Mouse (Mus musculus) MEL-GATA-1-ER (cell line): ENCODE data around the gene Tmem184a.

Experiments used
- DNase-seq: peaks from one replicate; pipeline ENCODE4 v3.0.0-alpha.2; 2012; ENCODE audit warnings: low read depth; ENCODE audit errors: extremely low read depth

The Tmem184a gene

GRCm38 (mm10) chr5:139819538-139820181, at the start of gene Tmem184a:
TSS of gene Tmem184a (minus strand) at chr5:139819917.
- no peak for DNase-seq

DNA sequence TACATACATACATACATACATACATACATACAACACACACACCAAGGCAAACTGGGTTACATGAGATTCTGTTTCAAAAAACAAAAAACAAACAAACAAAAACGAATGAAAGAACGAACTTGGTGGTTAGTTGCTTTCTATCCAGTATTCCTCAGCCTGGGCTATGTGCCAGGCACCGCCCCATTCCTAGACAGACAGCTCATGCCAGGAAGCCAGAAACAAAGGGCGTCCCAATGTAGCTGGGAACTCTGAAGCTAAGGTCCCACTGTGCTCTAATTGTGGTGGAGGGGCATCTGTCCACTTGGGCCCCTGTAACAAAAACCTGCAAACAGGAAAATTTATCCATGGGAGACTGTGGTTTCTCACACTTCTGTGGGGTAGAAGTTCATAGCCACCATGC, 43.0 kb upstream of the Tmem184a start:
- no peak for DNase-seq

DNA sequence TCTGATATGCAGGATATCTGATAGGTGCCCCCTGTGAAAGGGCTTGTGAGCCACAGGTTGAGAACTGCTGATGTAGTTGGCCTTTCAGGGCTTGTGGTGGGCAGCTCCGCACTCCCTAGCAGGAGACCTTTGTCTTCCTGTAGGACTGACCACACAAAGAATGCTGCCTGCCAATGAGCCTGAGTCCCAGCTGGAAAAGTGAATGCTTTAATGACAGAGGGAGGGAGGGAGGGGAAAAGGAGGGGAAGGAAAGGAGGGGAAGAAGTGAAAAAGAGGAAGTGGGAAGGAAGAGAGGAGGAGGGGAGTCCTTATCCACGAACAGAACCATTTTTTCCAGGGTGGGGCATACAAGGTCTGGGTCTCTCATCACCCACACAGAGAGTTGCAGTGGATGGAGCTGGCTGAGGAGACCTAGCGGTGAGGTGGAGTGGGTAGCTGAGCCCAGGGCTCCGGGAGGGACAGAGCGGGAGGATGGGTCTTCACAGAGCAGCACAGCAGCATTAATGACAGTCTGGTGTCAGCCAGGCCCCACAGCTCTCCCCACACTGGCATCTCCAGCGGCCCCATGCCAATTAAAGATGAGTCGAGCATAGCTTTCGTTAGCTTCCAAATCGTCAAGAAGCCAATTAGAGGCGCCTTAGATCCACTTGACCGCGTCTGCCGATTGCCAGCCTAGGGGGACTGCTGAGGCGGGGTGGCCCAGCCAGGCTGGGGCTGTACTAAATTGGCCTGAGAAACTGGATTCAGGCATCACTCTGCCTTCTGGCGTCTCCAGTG, 40.8 kb upstream of the Tmem184a start:
- DNase-seq, result peak; percentile 14

DNA sequence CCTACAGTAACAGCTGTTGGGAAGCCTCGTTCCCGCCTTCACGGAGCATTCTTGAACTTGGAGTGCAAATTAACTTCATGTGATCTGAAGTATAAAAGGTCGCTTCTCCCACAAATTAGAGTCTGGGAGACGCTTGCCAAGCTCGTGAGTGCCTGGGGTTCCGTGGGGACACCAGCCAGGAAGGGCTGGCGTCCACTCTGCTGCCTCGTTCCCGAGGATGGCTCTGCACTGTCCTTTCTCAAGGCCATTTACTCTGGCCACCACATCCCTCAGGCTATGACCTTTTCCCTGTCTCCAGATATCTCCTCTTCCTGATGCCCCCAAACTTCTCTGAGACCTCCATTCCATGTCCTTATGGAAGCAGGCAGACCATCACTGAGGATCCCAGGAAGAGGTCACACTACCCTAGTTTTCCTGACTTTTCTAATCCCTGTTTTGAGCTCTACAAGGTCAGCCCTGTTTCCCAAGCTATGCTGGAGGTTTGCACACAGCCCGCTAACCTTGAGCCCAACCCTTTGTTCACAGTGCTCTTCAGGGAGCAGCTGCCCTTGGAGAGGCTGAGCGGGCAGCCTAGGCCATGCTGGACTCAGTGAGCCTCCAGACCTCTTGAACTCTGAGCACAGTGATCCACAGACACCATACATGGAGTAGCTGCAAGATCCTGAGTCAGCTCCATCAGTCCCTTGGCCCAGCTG, 30.1 kb upstream of the Tmem184a start:
- DNase-seq, result no peak

DNA sequence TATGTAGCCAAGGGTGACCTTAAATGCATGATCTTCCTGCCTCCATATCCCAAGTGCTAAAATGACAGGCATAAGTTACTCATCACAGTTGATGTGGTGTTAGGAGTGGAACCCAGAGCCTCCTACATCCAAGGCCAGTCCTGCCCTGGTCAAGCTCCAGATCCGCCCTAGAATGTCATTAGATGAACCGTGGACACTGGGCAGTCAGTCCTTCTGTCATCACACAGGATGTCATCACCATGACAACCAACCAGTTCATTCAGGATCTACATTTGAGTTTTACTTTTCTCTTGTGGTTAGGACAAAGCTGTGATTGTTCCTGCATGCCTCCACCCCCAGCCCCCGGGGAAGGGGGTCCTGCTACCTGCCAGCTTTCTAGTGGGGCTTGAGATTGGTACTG, 19.4 kb upstream of the Tmem184a start:
- DNase-seq, result no peak

GRCm38 (mm10) chr5:139838476-139838892, 18.8 kb upstream of the Tmem184a start:
- DNase-seq, result no peak

GRCm38 (mm10) chr5:139835706-139836105, 16.0 kb upstream of the Tmem184a start:
- DNase-seq, result no peak

DNA sequence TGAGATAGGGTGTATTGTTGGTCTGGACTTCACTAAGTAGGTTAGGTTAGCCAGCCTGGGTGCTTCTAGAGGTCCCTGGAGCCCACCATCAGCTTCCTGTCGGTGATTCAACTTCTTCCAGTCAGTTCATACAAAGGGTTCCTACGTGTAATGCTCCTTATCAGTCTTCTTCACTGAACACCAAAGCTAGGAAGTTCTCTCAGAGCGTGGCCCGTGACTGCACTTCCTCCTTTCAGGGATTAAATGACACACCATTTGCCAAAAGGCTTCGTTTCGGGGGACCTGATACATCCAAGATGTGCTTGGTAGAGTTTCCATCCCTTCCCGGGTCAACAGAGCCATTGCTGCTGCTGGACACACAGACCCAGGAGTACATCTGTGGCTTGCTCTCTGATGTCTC, 12.4 kb upstream of the Tmem184a start:
- DNase-seq, result peak; percentile 88

- peak; percentile 92 for DNase-seq
Observed at GRCm38 (mm10) chr5:139830734-139831133, 11.0 kb upstream of the Tmem184a start.

DNA sequence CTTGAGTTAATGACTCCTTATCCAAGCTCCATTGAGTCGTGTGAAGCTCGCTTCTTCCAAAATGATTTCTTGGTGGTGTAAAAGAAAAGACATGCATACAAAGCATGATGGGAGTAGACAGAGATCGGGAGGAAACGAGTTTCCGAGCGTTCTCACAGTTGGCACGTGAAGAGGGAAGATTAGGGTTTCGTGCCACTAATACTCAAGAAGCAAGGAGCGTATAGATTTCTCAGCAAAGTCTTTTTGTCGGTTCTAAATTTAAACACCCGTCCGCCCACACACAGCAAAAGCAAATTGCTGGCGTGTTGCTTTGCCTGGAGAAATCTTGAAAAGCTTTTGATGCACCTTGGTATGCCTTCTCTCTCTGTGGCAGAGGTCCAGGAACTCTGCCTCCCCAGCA, 9.7 kb upstream of the Tmem184a start:
- no peak for DNase-seq

DNA sequence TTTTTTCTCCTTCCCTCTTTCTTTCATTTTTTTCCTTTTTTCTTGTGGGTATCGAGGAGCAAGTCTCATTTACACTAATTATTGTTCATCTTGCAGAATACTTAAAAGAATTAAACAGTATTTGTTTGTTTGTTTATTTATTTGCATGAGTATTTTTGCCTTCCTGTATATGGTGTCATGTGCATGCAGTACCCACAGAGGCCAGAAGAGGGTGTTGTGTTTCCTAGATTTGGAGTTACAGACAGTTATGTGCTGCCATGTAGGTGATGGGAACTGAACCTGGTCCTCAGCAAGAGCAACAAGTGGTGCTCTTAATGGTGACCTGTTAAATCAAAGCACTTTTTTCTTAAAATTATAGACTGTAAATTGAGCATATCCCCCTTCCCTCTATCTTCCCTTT, 7.9 kb upstream of the Tmem184a start:
- no peak for DNase-seq

- peak; percentile 84 for DNase-seq
Observed at GRCm38 (mm10) chr5:139826357-139827055, 6.8 kb upstream of the Tmem184a start, which contains the start of the genes Gm26938 and Psmg3. TSS of gene Gm26938 (minus strand) at chr5:139826407. TSS of gene Psmg3 (minus strand) at chr5:139826885.

DNA sequence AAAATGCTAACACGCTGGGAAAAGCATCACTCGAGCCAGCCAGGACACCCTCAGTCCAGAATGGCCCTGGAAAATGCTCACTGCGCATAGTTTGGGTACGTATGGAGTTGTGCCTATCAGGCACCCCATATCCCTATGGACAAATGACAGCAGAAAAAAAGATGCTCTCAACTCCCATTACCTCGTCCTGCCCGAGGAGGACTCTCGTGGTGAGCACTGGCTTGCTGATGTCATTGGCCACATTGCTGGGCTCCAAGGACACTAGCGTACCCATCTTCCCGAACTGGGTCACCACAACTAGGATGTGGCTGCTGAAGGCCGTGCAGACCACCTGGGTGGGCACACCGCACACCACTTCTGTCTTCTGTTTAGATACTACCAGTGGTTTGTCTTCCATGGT, 6.2 kb upstream of the Tmem184a start:
- no peak for DNase-seq

- no peak for DNase-seq
Observed at GRCm38 (mm10) chr5:139824531-139824930, 4.8 kb upstream of the Tmem184a start.

- no peak for DNase-seq
Observed at GRCm38 (mm10) chr5:139821466-139822459, 2.0 kb upstream of the Tmem184a start.

GRCm38 (mm10) chr5:139818801-139819200, 916 bp downstream of the Tmem184a start:
- no peak for DNase-seq

- no peak for DNase-seq
Observed at GRCm38 (mm10) chr5:139818056-139818455, 1.7 kb downstream of the Tmem184a start.

GRCm38 (mm10) chr5:139817292-139817691, 2.4 kb downstream of the Tmem184a start:
- DNase-seq, result no peak

- DNase-seq, result no peak
Observed at GRCm38 (mm10) chr5:139816445-139816844, 3.3 kb downstream of the Tmem184a start.

- no peak for DNase-seq
Observed at GRCm38 (mm10) chr5:139815964-139816363, 3.8 kb downstream of the Tmem184a start.
